Mouse (Mus musculus): ENCODE data around the gene Fam205c. TPM values are rescaled to one million over a fixed set of nuclear protein-coding genes. Genes with fewer than 3 reads are reported as not detected.

Fam205c gene
- not detected for polyA plus RNA-seq (2015; fragmentation: Illumina TruSeq; extraction: RNeasy Lipid Tissue Mini Kit (QIAGEN cat#74804); ENCODE audit: insufficient read depth, low replicate concordance)

GRCm38 (mm10) chr4:42874134-42874533 lies at the start of gene Fam205c:
Gene Fam205c, minus strand, starts transcription at chr4:42874234.

GRCm38 (mm10) chr4:42916617-42917401 lies 42.8 kb upstream of the Fam205c start, which contains the start of gene Phf24:
Gene Phf24, plus strand, starts transcription at chr4:42916660.

GRCm38 (mm10) chr4:42856671-42857070 lies 17.4 kb downstream of the Fam205c start, which contains the start of gene Gm12394:
Gene Gm12394, minus strand, starts transcription at chr4:42856771.

GRCm38 (mm10) chr4:42853788-42854187 lies 20.2 kb downstream of the Fam205c start, which contains the start of gene Fam205a1:
Gene Fam205a1, minus strand, starts transcription at chr4:42853888.

Other genes starting within 250 kb of the Fam205c start
- 93.8 TPM for gene Gm2564, start 244.5 kb downstream of the Fam205c start, polyA plus RNA-seq (2015; fragmentation: Illumina TruSeq; extraction: RNeasy Lipid Tissue Mini Kit (QIAGEN cat#74804); ENCODE audit: insufficient read depth, low replicate concordance)
- not detected for gene Ccl27b, start 219.0 kb downstream of the Fam205c start, polyA plus RNA-seq (2015; fragmentation: Illumina TruSeq; extraction: RNeasy Lipid Tissue Mini Kit (QIAGEN cat#74804); ENCODE audit: insufficient read depth, low replicate concordance)
- gene Il11ra2, start 212.3 kb downstream of the Fam205c start, polyA plus RNA-seq (2015; fragmentation: Illumina TruSeq; extraction: RNeasy Lipid Tissue Mini Kit (QIAGEN cat#74804); ENCODE audit: insufficient read depth, low replicate concordance): not detected
- gene 4930578G10Rik, start 138.7 kb downstream of the Fam205c start, polyA plus RNA-seq (2015; fragmentation: Illumina TruSeq; extraction: RNeasy Lipid Tissue Mini Kit (QIAGEN cat#74804); ENCODE audit: insufficient read depth, low replicate concordance): not detected
- 137 TPM for gene Ccl19, start 117.7 kb downstream of the Fam205c start, polyA plus RNA-seq (2015; fragmentation: Illumina TruSeq; extraction: RNeasy Lipid Tissue Mini Kit (QIAGEN cat#74804); ENCODE audit: insufficient read depth, low replicate concordance)
- 506 TPM for gene Ccl21a, start 100.2 kb downstream of the Fam205c start, polyA plus RNA-seq (2015; fragmentation: Illumina TruSeq; extraction: RNeasy Lipid Tissue Mini Kit (QIAGEN cat#74804); ENCODE audit: insufficient read depth, low replicate concordance)
- gene Fam205a1, start 20.3 kb downstream of the Fam205c start, polyA plus RNA-seq (2015; fragmentation: Illumina TruSeq; extraction: RNeasy Lipid Tissue Mini Kit (QIAGEN cat#74804); ENCODE audit: insufficient read depth, low replicate concordance): 0.07 TPM
- gene Gm12394, start 17.5 kb downstream of the Fam205c start, polyA plus RNA-seq (2015; fragmentation: Illumina TruSeq; extraction: RNeasy Lipid Tissue Mini Kit (QIAGEN cat#74804); ENCODE audit: insufficient read depth, low replicate concordance): not detected
- gene Phf24, start 42.4 kb upstream of the Fam205c start, polyA plus RNA-seq (2015; fragmentation: Illumina TruSeq; extraction: RNeasy Lipid Tissue Mini Kit (QIAGEN cat#74804); ENCODE audit: insufficient read depth, low replicate concordance): 2.0 TPM
- gene Dnajb5, start 75.6 kb upstream of the Fam205c start, polyA plus RNA-seq (2015; fragmentation: Illumina TruSeq; extraction: RNeasy Lipid Tissue Mini Kit (QIAGEN cat#74804); ENCODE audit: insufficient read depth, low replicate concordance): 12.7 TPM
- not detected for gene 1700022I11Rik, start 95.4 kb upstream of the Fam205c start, polyA plus RNA-seq (2015; fragmentation: Illumina TruSeq; extraction: RNeasy Lipid Tissue Mini Kit (QIAGEN cat#74804); ENCODE audit: insufficient read depth, low replicate concordance)
- 241 TPM for gene Vcp, start 126.3 kb upstream of the Fam205c start, polyA plus RNA-seq (2015; fragmentation: Illumina TruSeq; extraction: RNeasy Lipid Tissue Mini Kit (QIAGEN cat#74804); ENCODE audit: insufficient read depth, low replicate concordance)
- gene Fancg, start 136.3 kb upstream of the Fam205c start, polyA plus RNA-seq (2015; fragmentation: Illumina TruSeq; extraction: RNeasy Lipid Tissue Mini Kit (QIAGEN cat#74804); ENCODE audit: insufficient read depth, low replicate concordance): 21.5 TPM
- gene Pigo, start 151.6 kb upstream of the Fam205c start, polyA plus RNA-seq (2015; fragmentation: Illumina TruSeq; extraction: RNeasy Lipid Tissue Mini Kit (QIAGEN cat#74804); ENCODE audit: insufficient read depth, low replicate concordance): 12.9 TPM
- 64.6 TPM for gene Stoml2, start 157.5 kb upstream of the Fam205c start, polyA plus RNA-seq (2015; fragmentation: Illumina TruSeq; extraction: RNeasy Lipid Tissue Mini Kit (QIAGEN cat#74804); ENCODE audit: insufficient read depth, low replicate concordance)
- 15.0 TPM for gene Fam214b, start 172.0 kb upstream of the Fam205c start, polyA plus RNA-seq (2015; fragmentation: Illumina TruSeq; extraction: RNeasy Lipid Tissue Mini Kit (QIAGEN cat#74804); ENCODE audit: insufficient read depth, low replicate concordance)
- 1.6 TPM for gene Unc13b, start 184.7 kb upstream of the Fam205c start, polyA plus RNA-seq (2015; fragmentation: Illumina TruSeq; extraction: RNeasy Lipid Tissue Mini Kit (QIAGEN cat#74804); ENCODE audit: insufficient read depth, low replicate concordance)